1 mouse cellular context compared by ENCODE assay signal in genomic region chr8:57428566-57428965, GRCm38 (mm10).
TF ChIP-seq lines count a peak whose summit lies in the region.

No protein-coding gene starts in this region.

TF ChIP-seq in CH12.LX, 34 proteins besides CTCF, POLR2A, EP300 and RAD21 (continued from another document):
- TF ChIP-seq USF2 (conservative IDR thresholded peaks at IDR 0.05; ENCODE audit: low read depth, low read length), result no peak
- no peak for TF ChIP-seq ZKSCAN1 (IDR thresholded peaks at IDR 0.05; ENCODE audit: borderline replicate concordance, low read depth, low read length)
- TF ChIP-seq TBP (conservative IDR thresholded peaks at IDR 0.05; ENCODE audit: low read depth, low read length), result no peak
- TF ChIP-seq BHLHE40 (IDR thresholded peaks at IDR 0.05; ENCODE audit: low read depth, low read length), result no peak
- no peak for TF ChIP-seq MAZ (IDR thresholded peaks at IDR 0.05; ENCODE audit: low read depth, low read length)
- no peak for TF ChIP-seq SMC3 (IDR thresholded peaks at IDR 0.05; ENCODE audit: low read depth, low read length)
- no peak for TF ChIP-seq GABPA (IDR thresholded peaks at IDR 0.05; ENCODE audit: insufficient replicate concordance, low read depth, low read length)
- no peak for TF ChIP-seq MEF2A (IDR thresholded peaks at IDR 0.05; ENCODE audit: borderline replicate concordance, low read depth, low read length)
- TF ChIP-seq ZC3H11A (IDR thresholded peaks at IDR 0.05; ENCODE audit: low read depth, low read length), result no peak
